Mouse (Mus musculus) left cerebral cortex, postnatal 25 days (tissue): ENCODE data around the gene Crtc2. TPM values are rescaled to one million over a fixed set of nuclear protein-coding genes. Genes with fewer than 3 reads are reported as not detected.

Experiments
- DNase-seq, 2 experiments: peaks; one replicate each; pipeline ENCODE4 v3.0.0; 2022; ENCODE audit warnings: low spot score in 2 of 2, mixed read lengths in 1 of 2
- intact Hi-C: fragments of 180-260 bp; cut with DNase I; formaldehyde crosslinking; loops from one replicate; pipeline ENCODE4 v1.15.1; 2025
- total RNA-seq, 2 experiments: library from RNA; stranded (reverse); gene quantifications; 2 replicates each; pipeline ENCODE4 v1.2.3; 2021

The Crtc2 gene
- 10 to 100 TPM; 25.8 to 30.7 TPM for total RNA-seq

DNA sequence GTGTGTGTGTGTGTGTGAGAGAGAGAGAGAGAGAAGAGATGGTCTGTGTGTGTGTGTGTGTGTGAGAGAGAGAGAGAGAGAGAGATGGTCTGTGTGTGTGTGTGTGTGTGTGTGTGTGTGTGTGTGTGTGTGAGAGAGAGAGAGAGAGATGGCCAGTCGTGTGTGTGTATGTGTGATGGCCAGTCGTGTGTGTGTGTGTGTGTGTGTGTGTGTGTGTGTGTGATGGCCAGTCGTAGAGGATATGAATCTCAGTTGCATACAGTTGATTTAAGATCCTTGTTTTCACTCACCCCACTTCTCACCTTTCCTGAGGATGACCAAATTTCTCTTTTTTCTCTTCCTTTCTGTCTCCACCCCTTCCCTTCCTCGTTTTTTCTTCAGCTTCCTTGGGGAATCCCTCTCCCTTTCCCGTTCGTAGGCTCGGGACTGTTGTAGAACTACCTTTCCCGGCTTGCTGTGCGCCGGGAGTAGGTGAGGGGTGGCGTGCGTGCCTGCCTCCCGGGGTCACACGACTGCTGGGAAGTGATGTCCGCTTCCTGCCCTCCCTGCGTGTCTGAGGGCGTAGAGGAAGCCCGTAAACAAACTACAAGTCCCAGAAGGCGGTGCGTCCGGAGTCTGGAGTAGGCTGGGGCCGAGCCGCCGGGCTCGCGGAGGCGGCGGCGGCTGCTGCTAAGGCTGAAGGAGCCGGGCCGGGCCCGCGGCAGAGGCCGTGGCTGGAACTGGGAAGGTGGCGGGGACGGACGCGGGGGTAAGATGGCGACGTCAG is at the start of gene Crtc2:
Crtc2 (plus strand) TSS at position 511 of the 766 bp plus-strand sequence.
- intact Hi-C loops = no loop called here
- DNase-seq = peak; percentile 97 to 99

DNA sequence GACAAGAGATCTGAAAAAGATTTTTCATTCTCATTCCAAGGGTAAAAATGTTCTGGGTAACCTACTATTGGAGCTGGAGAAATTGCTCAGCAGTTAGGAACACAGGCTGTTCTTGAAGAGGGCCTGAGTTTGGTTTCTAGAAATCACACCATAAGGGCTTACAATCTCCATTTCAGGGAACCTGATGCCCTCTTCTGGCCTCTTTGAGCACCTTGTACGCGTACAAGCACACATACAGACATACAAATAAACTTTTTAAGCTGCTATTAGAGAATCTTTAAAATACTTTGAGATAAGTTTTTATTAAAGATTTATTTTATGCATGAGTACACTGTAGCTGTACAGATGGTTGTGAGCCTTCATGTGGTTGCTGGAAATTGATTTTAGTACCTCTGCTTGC is 49.4 kb upstream of the Crtc2 start:
- no peak for DNase-seq
- intact Hi-C loops = loop anchor here (2.0 to 5.0 kb wide), 2 partner anchors 72 to 118 kb away; no protein-coding TSS in a partner anchor

DNA sequence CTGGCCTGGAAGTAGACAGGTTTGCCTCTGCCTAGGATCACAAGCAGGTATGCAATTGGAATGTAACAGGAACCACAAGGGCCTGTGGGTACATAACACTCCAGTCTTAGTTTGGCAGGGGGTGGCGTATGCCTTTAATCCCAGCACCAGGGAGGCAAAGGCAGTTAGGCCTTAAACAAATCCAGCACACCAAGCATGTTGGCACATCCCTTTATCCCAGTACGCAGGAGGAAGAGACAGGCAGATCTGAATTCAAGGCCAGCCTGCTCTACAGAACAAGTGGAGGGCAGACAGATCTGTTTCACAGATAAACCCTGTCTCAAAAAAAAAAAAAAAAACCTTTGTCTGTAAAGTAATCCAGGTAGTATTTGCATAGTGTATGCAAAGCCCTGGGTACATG is 45.3 kb upstream of the Crtc2 start:
- intact Hi-C loops = no loop called here
- DNase-seq = no peak

DNA sequence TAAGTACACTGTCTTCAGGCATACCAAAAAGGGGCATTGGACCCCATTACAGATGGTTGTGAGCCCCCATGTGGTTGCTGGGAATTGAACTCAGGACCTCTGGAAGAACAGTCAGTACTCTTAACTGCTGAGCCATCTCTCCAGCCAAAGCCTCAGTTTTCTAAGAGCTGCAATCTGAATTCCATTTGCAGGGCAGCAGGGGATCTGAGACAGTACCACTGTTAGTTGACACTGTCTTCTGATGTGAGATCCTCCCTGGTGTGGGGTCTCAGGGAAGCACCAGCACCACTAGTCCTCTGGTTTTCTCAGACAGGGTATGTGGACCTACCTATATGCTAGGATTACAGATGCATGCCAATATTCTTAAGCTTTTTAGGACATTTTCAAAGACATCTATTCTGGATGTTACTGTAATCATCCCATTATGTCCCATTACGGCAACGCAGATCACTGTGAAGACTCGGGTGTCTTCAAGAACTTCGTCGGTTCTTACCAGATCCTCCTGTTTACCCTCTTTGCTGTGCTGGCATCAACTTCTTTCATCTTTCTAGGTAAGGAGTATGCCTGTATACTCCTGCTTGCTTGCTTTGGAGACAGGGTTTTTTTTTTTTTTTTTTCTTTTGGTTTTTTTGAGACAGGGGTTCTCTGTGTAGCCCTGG is 43.9 kb upstream of the Crtc2 start:
- intact Hi-C loops = no loop called here
- no peak for DNase-seq

DNA sequence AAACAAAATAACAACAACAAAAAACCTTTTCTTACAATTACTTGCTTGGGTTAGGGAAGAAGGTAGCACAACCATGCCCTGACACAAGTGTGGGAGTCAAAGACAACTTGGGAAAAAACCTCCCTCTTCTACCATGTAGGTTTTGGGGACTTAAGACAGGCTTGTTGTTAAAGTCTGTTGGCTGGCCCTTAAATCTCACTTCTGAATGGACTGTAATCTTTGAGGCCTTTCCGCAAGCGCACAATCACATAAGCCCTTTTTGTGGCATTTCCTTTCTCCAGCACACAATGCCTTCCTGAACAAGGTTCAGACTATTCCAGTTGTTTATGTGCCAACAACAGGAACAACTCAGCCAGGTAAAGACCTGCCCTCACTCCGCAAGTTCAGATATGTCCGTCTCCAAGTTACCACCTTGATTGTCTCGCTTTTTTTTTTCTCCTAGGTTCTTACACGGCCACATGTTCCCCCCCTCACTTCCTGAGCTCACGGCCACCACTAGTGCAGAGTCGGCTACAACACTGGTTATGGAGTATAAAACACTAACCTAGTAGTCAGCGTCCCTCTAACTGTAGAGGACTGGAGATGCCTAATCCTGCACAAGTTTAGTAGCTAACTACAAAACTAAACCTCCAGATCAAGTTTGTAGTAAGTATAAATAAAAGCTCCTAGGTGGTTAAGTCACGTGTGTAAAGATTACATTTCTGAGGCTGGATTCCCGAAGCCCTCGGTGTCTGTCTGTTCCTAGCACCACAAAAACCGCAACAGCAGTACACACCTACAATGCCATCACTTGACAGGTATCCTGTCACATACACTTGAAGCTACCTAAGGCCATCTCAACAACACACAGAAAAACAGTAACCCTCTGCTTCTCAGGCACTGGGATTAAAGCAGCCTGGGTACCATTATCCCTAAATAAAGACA is 42.2 kb upstream of the Crtc2 start:
- no peak for DNase-seq
- intact Hi-C loops = no loop called here

DNA sequence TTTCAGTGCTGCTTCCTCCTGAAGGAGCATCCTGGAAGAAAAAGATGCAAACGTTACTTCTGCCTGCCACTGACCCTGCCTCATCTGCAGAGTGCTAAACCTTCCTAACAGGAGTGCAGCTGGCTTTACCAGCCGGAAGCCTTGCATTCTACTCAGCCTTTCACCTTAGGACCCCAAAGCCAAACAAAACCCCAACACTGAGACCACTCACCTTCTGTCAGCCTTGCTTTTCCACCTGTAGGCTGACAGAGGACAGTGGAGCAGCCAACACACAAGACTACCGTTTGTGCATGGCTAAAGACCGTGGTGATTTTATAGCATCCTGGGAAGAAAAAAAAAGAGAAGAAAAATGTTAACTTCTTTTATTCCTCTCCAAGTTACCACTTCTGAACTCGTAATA is 41.2 kb upstream of the Crtc2 start:
- DNase-seq = no peak
- intact Hi-C loops = no loop called here

DNA sequence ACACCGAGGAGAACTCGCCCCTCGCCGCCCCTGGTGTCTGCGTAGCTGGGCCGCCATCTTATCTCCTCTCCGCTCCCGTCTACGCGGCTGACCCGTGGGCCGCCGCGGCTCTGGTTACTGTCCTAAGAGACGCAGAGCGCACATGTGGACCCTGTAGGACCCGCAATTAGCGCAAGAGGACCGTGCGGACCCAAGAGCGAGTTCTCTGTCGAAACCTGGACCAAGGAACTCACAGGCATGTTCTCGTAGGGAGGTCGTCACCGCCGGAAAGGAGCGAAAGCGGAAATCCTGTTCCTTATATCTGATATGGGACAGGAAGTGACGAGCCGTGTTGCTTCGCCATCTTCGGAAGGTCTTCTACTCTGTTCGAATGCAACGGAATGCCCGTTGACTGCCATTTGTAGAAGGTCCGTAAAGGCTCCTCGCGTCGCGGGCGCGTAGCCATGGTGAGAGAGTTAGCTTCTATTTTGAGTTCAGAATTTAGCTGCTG is 40.5 kb upstream of the Crtc2 start, which contains the start of the genes Rps27 and Rab13:
Rps27 (minus strand) TSS at position 275 of the 490 bp plus-strand sequence.
Rab13 (plus strand) TSS at position 319 of the 490 bp plus-strand sequence.
- intact Hi-C loops = no loop called here
- peak; percentile 93 to 97 for DNase-seq

DNA sequence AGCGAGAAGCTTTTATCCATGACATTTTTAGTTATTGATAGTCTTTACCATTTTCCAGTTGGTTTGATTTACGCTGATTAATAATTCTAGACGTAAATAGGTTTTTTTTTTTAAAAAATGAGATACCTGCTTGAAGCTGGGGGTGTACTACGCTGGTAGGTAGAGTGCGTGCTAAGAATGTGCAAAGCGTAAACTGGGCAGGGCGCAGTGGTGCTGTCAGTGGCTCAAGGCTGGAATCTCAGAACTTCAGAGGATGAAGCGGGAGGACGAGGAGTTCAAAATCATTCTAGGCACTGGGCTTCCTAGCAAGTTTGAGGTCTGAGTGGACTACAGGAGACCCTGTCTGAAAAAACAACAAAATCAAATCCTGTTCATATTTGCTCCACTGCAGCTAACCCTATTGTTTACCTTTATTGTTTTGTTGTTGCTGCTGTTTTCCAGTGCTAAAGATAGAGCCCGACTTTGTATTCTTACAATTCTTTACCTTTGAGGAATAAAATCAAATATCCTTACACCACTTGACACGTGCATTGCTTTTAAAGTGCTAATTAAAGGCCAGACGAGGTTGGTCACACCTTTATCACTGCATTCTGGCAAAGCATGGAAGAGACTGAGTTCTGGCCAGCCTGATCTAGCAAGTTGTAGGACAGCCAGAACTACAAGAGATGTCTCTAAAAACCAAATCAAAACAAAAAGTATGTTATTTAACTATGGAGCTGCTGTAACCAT is 39.8 kb upstream of the Crtc2 start:
- DNase-seq = peak; percentile 15 to 35
- intact Hi-C loops = no loop called here

DNA sequence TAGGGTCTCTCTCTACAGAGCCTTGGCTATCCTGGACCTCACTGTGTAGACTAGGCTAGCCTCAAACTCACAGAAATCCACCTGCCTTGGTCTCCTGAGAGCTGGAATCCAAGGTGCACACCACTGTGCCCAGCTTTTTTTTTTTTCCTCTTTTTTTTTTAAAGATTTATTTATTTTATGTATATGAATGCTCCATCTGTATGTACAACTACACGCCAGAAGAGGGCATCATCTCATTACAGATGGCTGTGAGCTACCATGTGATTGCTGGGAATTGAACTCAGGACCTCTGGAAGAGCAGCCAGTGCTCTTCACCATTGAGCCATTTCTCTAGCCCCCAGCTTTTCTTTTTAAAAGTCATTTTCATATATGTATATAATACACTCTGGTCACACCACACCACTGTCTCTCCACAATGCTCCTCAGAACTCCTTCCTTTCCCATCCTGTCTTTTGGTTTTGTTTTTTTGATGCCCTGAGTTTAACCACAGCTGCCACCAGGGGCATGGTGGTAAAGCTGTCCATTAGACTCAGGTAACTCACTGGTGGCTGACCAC is 38.1 kb upstream of the Crtc2 start:
- intact Hi-C loops = no loop called here
- DNase-seq = no peak

DNA sequence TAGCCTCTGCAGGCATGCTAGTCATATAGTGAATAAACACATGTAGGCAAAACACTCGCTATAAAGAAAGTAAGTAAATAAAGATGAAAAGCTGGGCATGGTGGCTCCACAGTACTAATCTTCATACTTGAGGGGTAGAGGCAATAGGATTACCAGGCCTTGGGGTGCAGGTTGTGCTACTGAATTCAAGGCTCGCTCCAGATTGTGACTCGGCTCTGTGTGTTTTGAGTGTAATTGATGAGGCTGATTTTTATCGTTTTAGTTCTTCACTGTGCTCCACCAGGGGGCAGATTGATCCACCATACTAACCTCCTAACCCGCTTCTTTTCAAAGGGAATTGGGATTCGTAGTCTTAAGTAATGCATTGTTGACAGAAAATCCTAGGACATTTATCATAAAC is 33.9 kb upstream of the Crtc2 start:
- DNase-seq = peak; percentile 48 to 51
- intact Hi-C loops = no loop called here

DNA sequence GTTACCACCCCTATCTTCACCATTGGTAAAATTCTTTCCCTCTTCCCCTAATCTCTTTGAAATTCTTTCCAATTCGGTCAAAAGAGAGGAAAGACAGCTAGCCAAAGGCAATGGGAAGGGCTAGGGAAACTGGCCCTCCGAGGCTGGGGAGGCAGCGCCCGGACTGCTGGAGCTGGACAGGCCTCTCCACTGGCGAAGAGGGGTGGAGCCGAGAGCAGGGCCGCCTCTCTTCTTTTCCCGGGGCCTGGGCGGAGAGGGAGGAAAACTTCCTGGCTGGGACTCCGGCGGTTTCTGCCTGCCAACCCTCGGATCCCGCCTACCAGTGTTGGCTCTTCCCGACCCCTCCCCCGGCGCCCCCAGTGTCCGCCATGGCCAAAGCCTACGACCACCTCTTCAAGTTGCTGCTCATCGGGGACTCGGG is 33.4 kb upstream of the Crtc2 start:
- intact Hi-C loops = no loop called here
- DNase-seq = peak; percentile 8 to 26

DNA sequence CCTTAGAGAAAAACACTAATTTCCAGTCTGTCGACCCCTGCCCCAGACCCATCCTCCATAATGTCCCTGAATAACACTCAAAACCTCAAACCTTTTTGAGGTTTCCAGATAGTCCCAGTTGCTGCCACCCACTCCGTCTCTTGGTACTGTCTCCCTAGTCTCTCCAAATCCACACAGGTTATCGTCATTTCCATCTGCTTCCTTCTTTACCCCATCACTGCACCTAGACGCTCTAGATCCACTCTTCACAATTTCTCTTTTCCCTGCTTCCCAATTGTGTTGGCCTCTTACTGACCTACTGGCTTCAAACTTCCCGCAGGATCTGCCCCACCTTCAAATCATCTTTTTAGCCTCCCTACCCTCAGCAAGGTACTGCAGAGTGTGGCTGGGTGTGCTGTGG is 32.8 kb upstream of the Crtc2 start:
- DNase-seq = no peak
- intact Hi-C loops = no loop called here

DNA sequence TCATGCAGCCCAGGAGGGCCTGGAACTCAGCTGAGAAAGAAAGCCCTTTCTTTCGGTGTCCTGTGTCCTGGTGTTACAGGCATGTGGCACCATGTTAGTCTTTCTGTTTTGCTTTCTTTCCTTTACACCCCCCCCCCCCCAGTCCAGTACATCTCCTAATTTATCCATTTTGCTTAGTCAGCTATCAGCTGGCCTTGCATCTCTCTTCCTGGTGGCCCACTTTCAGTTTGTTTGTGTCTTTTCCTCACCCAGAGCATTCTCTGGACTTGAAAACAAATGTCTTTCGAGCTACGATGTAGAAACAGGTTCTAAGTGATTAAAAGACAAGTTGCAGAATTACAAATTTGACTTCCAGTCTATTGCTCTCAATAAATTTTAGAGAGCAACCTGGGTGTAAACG is 31.5 kb upstream of the Crtc2 start:
- intact Hi-C loops = no loop called here
- no peak for DNase-seq

DNA sequence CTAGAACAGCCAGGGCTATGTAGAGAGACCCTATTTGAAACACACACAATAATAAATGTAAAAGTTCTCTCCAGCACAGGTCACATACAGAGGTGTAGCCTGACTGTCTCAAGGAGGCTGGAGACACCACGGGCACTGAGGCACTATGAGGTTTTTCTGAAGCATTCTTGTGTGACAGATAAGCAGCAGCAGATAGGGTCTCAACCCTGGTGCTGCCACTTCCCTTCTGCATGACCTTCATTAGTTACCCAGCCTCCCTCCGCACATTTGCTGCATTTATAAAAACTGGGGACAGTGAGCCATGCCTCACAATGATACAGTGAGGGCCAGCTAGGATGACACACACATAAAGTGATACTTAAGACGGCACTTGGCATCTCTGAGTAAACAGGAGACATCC is 31.0 kb upstream of the Crtc2 start:
- DNase-seq = no peak
- intact Hi-C loops = no loop called here

DNA sequence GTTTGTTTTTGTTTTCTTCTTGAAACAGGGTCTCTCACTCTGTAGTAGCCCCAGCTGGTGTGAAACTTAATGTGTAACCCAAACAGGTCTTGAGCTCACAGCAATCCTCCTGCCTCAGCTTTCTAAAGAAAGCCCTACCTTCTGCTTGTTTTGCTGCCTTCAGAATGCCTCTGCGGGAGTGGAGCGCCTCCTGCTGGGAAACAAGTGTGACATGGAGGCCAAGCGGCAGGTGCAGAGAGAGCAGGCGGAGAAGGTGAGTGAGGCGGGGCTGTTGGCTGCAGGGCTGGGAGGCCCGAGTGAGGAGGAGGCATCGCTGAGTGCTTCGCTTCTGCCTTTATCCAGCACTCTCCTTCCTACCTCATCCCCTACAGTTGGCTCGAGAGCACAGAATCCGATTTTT is 29.6 kb upstream of the Crtc2 start:
- DNase-seq = no peak
- intact Hi-C loops = no loop called here

DNA sequence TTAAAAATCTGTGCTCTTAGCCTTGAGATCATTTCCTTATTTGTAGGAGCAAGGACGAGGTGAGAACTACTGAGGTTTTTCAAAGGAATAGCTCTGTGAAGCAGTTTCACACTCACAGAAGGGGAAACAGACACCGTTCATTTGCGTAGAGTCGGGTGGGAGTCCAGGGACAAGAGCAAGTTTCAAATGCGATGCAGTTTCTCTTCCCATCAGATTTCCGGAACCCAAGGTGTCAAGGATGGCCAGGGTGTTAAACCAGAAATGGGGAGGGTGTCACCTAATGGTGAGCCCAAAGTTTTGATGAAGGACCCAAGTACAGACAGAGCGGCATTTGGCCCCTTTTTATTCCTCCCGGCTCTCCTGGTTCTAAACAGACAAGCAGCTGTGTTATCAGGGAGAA is 22.9 kb upstream of the Crtc2 start:
- intact Hi-C loops = loop anchor here (2.0 kb wide), 1 partner anchor 16 kb away; no protein-coding TSS in a partner anchor
- DNase-seq = no peak

DNA sequence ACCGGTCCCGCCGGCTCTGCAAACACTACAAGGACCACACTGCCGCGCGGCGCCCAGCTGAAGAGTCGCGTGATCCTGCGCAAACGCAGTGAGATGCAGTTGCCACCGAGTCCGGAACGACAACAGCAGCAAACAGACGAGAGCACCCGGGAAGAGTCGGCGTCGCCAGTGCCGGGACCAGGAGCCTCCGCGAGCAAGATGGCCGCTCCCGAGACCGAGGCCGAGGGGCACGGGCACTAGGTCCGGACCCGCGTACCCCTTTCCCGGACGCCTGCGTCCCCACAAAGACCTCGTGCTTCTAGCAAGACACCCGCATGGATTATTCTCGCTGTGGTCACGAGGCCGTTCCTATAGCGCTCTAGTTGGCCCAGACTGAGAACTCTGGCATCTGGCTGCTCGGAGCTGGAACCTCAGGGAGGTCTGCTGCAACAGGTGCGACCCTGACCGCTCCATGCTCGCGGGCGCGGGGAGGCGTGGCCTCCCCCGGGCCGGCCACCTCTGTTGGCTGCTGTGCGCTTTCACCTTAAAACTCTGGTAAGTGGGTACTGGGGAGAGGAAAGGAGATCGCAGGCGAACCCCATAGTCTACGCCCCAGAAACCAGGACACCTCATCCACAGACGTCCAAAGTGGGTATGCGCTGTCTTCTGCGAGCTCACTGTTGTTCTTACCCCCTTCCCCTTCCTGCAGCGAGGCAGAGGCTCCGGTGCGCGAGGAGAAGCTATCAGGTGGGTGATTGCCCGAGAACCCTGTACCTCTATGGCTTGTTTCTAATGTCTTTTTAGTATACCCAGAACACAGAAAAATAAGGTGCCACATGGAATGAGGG is 22.2 kb upstream of the Crtc2 start, which contains the start of gene Jtb:
Jtb (plus strand) TSS at position 91 of the 827 bp plus-strand sequence.
- intact Hi-C loops = loop anchor here (2.0 kb wide), 1 partner anchor 15 kb away; no protein-coding TSS in a partner anchor
- DNase-seq = peak; percentile 97 to 98

DNA sequence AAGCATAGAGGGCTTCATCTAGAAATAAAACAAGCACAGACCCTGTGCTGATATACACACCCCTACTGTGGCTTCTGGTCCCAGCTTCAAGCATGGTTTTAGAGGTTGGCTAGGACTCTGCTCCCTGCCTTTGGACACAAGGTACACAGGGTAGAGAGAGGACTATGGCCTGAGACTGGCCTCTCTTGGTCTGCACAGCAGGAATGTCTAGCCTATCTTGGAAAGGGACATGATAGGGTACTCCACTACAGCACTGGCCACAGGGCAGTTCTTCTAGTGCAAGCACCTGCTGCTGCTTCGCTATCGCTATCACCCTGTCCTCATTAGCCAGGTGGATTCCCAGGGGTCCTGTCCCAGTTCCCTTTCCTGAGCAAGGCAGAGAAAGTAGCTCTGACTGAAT is 12.7 kb upstream of the Crtc2 start:
- intact Hi-C loops = no loop called here
- no peak for DNase-seq
